Mouse (Mus musculus) lung, postnatal 0 days (tissue): ENCODE results near the gene Crkl.

ENCODE experiments used
- CTCF ChIP-seq: IDR thresholded peaks from 2 replicates; pipeline ENCODE4 v1.5.1; 2016; ENCODE audit warnings: antibody characterized with exemption, mild to moderate bottlenecking
- EP300 ChIP-seq: IDR thresholded peaks from 2 replicates; pipeline ENCODE4 v1.6.1; 2016; ENCODE audit warnings: antibody characterized with exemption, mild to moderate bottlenecking, control low read depth

- TF ChIP-seq CTCF (no peak), EP300 (no peak)
Measured at GRCm38 (mm10) chr16:17496499-17497305, 44.9 kb downstream of the Crkl start.
